Mouse (Mus musculus): ENCODE results near the gene Palm2. TPM values are rescaled to one million over a fixed set of nuclear protein-coding genes. Genes with fewer than 3 reads are reported as not detected.

Palm2 gene
- polyA plus RNA-seq, 2 experiments: 2.7 to 5.3 TPM

- H3K4me2 ChIP-seq (replicated peaks; ENCODE audit: low read depth, low read length, severe bottlenecking): no peak overlapping the region
- DNase-seq (ENCODE audit: low spot score) (no peak), ATAC-seq (ENCODE audit: low FRiP score, low read depth) (no peak)
- H3K4me3 ChIP-seq (replicated peaks; ENCODE audit: low read length): no peak overlapping the region
- H3K9me3 ChIP-seq (ENCODE audit: control insufficient read depth, low read length): no peaks in the 10 kb centered on the region
- H3K27ac ChIP-seq (replicated peaks; ENCODE audit: low read depth, low read length): no peak overlapping the region
- H3K9ac ChIP-seq (ENCODE audit: low read depth, low read length, severe bottlenecking): no peak overlapping the region
- H3K27me3 ChIP-seq (ENCODE audit: control insufficient read depth, insufficient read depth, low read length): no peaks in the 10 kb centered on the region
- WGBS: 89% methylated on average over 3 of the region's 3 CpGs
- H3K4me1 ChIP-seq (ENCODE audit: control insufficient read depth, insufficient read depth, low read length): peaks cover 10% of the 10 kb centered on the region
- no peaks in the 10 kb centered on the region for H3K36me3 ChIP-seq (ENCODE audit: control insufficient read depth, insufficient read depth, low read length)
- TF ChIP-seq POLR2A (IDR thresholded peaks at IDR 0.05; ENCODE audit: borderline replicate concordance, extremely low read depth, insufficient read depth, insufficient read length): no peak
These were observed 206.9 kb downstream of the Palm2 start for GRCm38 (mm10) chr4:57640971-57641370.

GRCm38 (mm10) chr4:57650994-57651393 is 216.9 kb downstream of the Palm2 start:
- no peak for TF ChIP-seq POLR2A (IDR thresholded peaks at IDR 0.05; ENCODE audit: borderline replicate concordance, extremely low read depth, insufficient read depth, insufficient read length)
- ATAC-seq (ENCODE audit: low FRiP score, low read depth) (no peak), DNase-seq (ENCODE audit: low spot score) (no peak)
- H3K4me3 ChIP-seq (replicated peaks; ENCODE audit: low read length): no peak overlapping the region
- H3K9me3 ChIP-seq (ENCODE audit: control insufficient read depth, low read length): no peaks in the 10 kb centered on the region
- H3K4me1 ChIP-seq (ENCODE audit: control insufficient read depth, insufficient read depth, low read length): no peaks in the 10 kb centered on the region
- 67% methylated on average over 1 of the region's 1 CpGs for WGBS
- H3K9ac ChIP-seq (ENCODE audit: low read depth, low read length, severe bottlenecking): no peak overlapping the region
- no peak overlapping the region for H3K4me2 ChIP-seq (replicated peaks; ENCODE audit: low read depth, low read length, severe bottlenecking)
- H3K27ac ChIP-seq (replicated peaks; ENCODE audit: low read depth, low read length): no peak overlapping the region
- H3K27me3 ChIP-seq (ENCODE audit: control insufficient read depth, insufficient read depth, low read length): no peaks in the 10 kb centered on the region
- H3K36me3 ChIP-seq (ENCODE audit: control insufficient read depth, insufficient read depth, low read length): peaks cover 21% of the 10 kb centered on the region

GRCm38 (mm10) chr4:57651547-57651946 is 217.5 kb downstream of the Palm2 start:
- ATAC-seq (ENCODE audit: low FRiP score, low read depth) (no peak), DNase-seq (ENCODE audit: low spot score) (no peak)
- H3K9ac ChIP-seq (ENCODE audit: low read depth, low read length, severe bottlenecking): no peak overlapping the region
- no peaks in the 10 kb centered on the region for H3K4me1 ChIP-seq (ENCODE audit: control insufficient read depth, insufficient read depth, low read length)
- peaks cover 21% of the 10 kb centered on the region for H3K36me3 ChIP-seq (ENCODE audit: control insufficient read depth, insufficient read depth, low read length)
- H3K4me3 ChIP-seq (replicated peaks; ENCODE audit: low read length): no peak overlapping the region
- no peaks in the 10 kb centered on the region for H3K9me3 ChIP-seq (ENCODE audit: control insufficient read depth, low read length)
- H3K27ac ChIP-seq (replicated peaks; ENCODE audit: low read depth, low read length): no peak overlapping the region
- 84% methylated on average over 8 of the region's 8 CpGs for WGBS
- H3K4me2 ChIP-seq (replicated peaks; ENCODE audit: low read depth, low read length, severe bottlenecking): no peak overlapping the region
- no peak for TF ChIP-seq POLR2A (IDR thresholded peaks at IDR 0.05; ENCODE audit: borderline replicate concordance, extremely low read depth, insufficient read depth, insufficient read length)
- H3K27me3 ChIP-seq (ENCODE audit: control insufficient read depth, insufficient read depth, low read length): no peaks in the 10 kb centered on the region

GRCm38 (mm10) chr4:57652185-57652904 is 218.3 kb downstream of the Palm2 start:
- DNase-seq (ENCODE audit: low spot score): no peak
- no peak for ATAC-seq (ENCODE audit: low FRiP score, low read depth)
- no peaks in the 10 kb centered on the region for H3K4me1 ChIP-seq (ENCODE audit: control insufficient read depth, insufficient read depth, low read length)
- H3K9me3 ChIP-seq (ENCODE audit: control insufficient read depth, low read length): no peaks in the 10 kb centered on the region
- no peak overlapping the region for H3K9ac ChIP-seq (ENCODE audit: low read depth, low read length, severe bottlenecking)
- WGBS: 83% methylated on average over 5 of the region's 5 CpGs
- H3K27me3 ChIP-seq (ENCODE audit: control insufficient read depth, insufficient read depth, low read length): no peaks in the 10 kb centered on the region
- peaks cover 25% of the 10 kb centered on the region for H3K36me3 ChIP-seq (ENCODE audit: control insufficient read depth, insufficient read depth, low read length)
- no peak overlapping the region for H3K4me2 ChIP-seq (replicated peaks; ENCODE audit: low read depth, low read length, severe bottlenecking)
- TF ChIP-seq POLR2A (IDR thresholded peaks at IDR 0.05; ENCODE audit: borderline replicate concordance, extremely low read depth, insufficient read depth, insufficient read length): no peak
- no peak overlapping the region for H3K27ac ChIP-seq (replicated peaks; ENCODE audit: low read depth, low read length)
- no peak overlapping the region for H3K4me3 ChIP-seq (replicated peaks; ENCODE audit: low read length)

GRCm38 (mm10) chr4:57655966-57656365 is 221.9 kb downstream of the Palm2 start:
- H3K4me3 ChIP-seq (replicated peaks; ENCODE audit: low read length): no peak overlapping the region
- ATAC-seq (ENCODE audit: low FRiP score, low read depth): no peak
- no peaks in the 10 kb centered on the region for H3K4me1 ChIP-seq (ENCODE audit: control insufficient read depth, insufficient read depth, low read length)
- H3K36me3 ChIP-seq (ENCODE audit: control insufficient read depth, insufficient read depth, low read length): peaks cover 12% of the 10 kb centered on the region
- no peak overlapping the region for H3K27ac ChIP-seq (replicated peaks; ENCODE audit: low read depth, low read length)
- no peak overlapping the region for H3K9ac ChIP-seq (ENCODE audit: low read depth, low read length, severe bottlenecking)
- DNase-seq (ENCODE audit: low spot score): no peak
- H3K9me3 ChIP-seq (ENCODE audit: control insufficient read depth, low read length): no peaks in the 10 kb centered on the region
- TF ChIP-seq POLR2A (IDR thresholded peaks at IDR 0.05; ENCODE audit: borderline replicate concordance, extremely low read depth, insufficient read depth, insufficient read length): no peak
- H3K4me2 ChIP-seq (replicated peaks; ENCODE audit: low read depth, low read length, severe bottlenecking): no peak overlapping the region
- no peaks in the 10 kb centered on the region for H3K27me3 ChIP-seq (ENCODE audit: control insufficient read depth, insufficient read depth, low read length)
- 80% methylated on average over 1 of the region's 1 CpGs for WGBS

Measured in limb, embryonic 14.5 days (tissue).